Mouse (Mus musculus) lung, embryonic 16.5 days (tissue): ENCODE measurements around the gene Ccdc191. TPM values are rescaled to one million over a fixed set of nuclear protein-coding genes. Genes with fewer than 3 reads are reported as not detected.

Experiments
- ATAC-seq: fragments of 200-750 bp; cut with Nextera tagmentation; 2 replicates; pipeline ENCODE4 v1.8.0; 2017; ENCODE audit warnings: low read depth, mild to moderate bottlenecking, moderate library complexity
- H3K27ac ChIP-seq: fragments of 300-500 bp; sonication (generic); 2 replicates; pipeline ENCODE4 v1.5.1; 2014; ENCODE audit warnings: mild to moderate bottlenecking, control low read depth, low read length
- H3K27me3 ChIP-seq: fragments of 300-500 bp; sonication (generic); 2 replicates; pipeline ENCODE4 v1.6.1; 2014; ENCODE audit warnings: low read depth, low read length, mixed read lengths; ENCODE audit not compliant: control insufficient read depth, insufficient read depth
- H3K36me3 ChIP-seq: fragments of 300-500 bp; sonication (generic); 2 replicates; pipeline ENCODE4 v1.6.1; 2014; ENCODE audit warnings: low read length; ENCODE audit not compliant: control insufficient read depth, insufficient read depth
- H3K4me1 ChIP-seq: fragments of 300-500 bp; sonication (generic); replicated peaks from 2 replicates; pipeline ENCODE4 v1.6.1; 2014; ENCODE audit warnings: low read length, mixed read lengths; ENCODE audit not compliant: control insufficient read depth, insufficient read depth
- H3K4me2 ChIP-seq: fragments of 300-500 bp; sonication (generic); 2 replicates; pipeline ENCODE4 v1.6.1; 2014; ENCODE audit warnings: low read depth, low read length, control low read depth
- H3K4me3 ChIP-seq: fragments of 300-500 bp; sonication (generic); 2 replicates; pipeline ENCODE4 v1.5.1; 2014; ENCODE audit warnings: mild to moderate bottlenecking, low read length, control low read depth
- H3K9ac ChIP-seq: fragments of 300-500 bp; sonication (generic); 2 replicates; pipeline ENCODE4 v1.6.1; 2014; ENCODE audit warnings: low read length, control low read depth
- H3K9me3 ChIP-seq: fragments of 300-500 bp; sonication (generic); 2 replicates; pipeline ENCODE4 v1.6.1; 2016; ENCODE audit warnings: low read length; ENCODE audit not compliant: control insufficient read depth
- WGBS: fragments of 180-500 bp; shearing (Covaris S2); extraction: QIAGEN DNeasy Blood & Tissue Kit; methylation state at CpG from one replicate; pipeline ENCODE4 v1.1.7; 2014; 5-methylcytosine and 5-hydroxymethylcytosine counted together
- polyA plus RNA-seq: library from polyadenylated mRNA; unstranded; fragments of >200 nt; fragmentation: Nextera tagmentation; extraction: Ambion mirVana; gene quantifications from 2 replicates; pipeline ENCODE4 v1.2.1, GENCODE M21; 2015

Gene Ccdc191
- polyA plus RNA-seq, 1 experiment from 2014 or later: 14.8 TPM

DNA sequence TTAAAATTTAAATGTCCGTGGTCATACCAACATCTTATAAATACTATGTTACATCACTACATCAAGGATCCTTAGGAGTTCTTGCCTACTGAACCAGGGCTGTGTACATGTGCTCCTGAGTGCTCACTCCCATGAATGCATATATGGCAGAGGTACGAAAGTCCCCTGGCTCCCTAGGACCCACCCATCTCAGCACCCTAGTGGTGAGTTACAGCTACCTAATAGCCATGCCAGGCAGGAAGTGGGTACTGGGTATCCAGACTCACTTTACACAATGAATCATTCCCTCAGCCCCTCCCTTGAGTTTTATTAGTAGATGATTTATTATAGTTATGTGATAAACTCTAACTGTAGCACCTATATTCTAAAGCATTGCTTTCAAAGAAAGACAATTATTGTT, 7.3 kb upstream of the Ccdc191 start:
- no peaks in the 10 kb centered on the region for H3K27me3 ChIP-seq
- H3K4me2 ChIP-seq: no peak overlapping the region
- no peak for ATAC-seq
- H3K9me3 ChIP-seq: no peaks in the 10 kb centered on the region
- 92% methylated on average over 2 of the region's 2 CpGs for WGBS
- no peak overlapping the region for H3K27ac ChIP-seq
- H3K9ac ChIP-seq: no peak overlapping the region
- H3K4me1 ChIP-seq: no peaks in the 10 kb centered on the region
- no peak overlapping the region for H3K4me3 ChIP-seq
- H3K36me3 ChIP-seq: peaks cover 8% of the 10 kb centered on the region

DNA sequence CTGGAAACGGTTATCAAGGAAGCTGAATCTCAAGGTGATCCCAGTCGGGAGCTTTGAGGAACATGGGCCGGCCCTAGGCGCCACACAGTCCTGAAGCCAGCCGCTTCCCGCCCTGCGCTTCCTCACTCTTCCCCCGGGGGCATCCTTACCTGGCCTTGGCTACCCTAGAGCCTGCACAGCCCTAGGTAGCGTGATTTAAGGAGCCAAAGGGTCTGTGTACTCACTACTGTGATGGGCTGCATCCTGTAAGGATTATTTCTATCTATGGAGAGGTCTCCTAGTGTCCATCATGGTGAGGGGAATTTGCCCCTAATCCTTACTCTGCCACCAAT, 371 bp downstream of the Ccdc191 start:
- WGBS: 0% methylated on average over 9 of the region's 9 CpGs
- peak; percentile 95 for ATAC-seq
- H3K27me3 ChIP-seq: no peaks in the 10 kb centered on the region

DNA sequence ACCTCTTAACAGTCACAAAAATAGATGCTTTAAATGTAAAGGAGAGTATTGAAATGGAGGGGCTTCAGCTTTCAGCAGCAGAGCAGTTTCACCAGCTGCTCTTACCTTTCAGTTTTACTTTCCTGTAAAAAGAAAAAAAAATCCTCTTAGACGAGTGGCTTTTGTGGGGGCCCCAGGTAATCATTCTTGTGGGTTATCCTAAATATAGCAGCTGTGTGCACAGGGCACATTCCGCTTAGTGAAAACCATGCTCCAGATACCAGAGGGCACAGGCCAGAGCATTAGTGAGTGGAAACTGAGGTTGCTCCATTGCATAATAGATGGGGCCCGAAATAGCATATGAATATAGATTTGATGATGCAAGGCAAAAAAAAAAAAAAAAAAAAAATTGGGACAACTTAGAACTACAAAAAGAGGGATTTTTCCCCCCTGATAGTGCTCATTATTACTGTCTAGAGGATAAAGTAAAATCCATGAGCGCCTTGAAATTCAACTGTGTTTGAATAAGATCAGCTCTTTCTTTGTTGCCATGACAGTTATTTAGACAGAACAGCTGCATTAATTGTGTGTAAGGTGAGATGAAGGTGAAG, 1.2 kb downstream of the Ccdc191 start:
- peak overlapping the region; percentile 87 for H3K9ac ChIP-seq
- 63% methylated on average over 4 of the region's 4 CpGs for WGBS
- no peaks in the 10 kb centered on the region for H3K36me3 ChIP-seq
- H3K27me3 ChIP-seq: no peaks in the 10 kb centered on the region
- peaks cover 15% of the 10 kb centered on the region for H3K4me1 ChIP-seq
- peak overlapping the region; percentile 55 for H3K4me2 ChIP-seq
- peak overlapping the region; percentile 71; the same call in 1 of the 2 replicates for H3K4me3 ChIP-seq
- H3K27ac ChIP-seq: no peak overlapping the region
- no peak for ATAC-seq
- no peaks in the 10 kb centered on the region for H3K9me3 ChIP-seq

More for the DNA sequence above, 371 bp downstream of the Ccdc191 start:
- Histone ChIP-seq H3K9me3 (no peaks in the 10 kb centered on the region), H3K4me3 (peak overlapping the region; percentile 71), H3K9ac (peak overlapping the region; percentile 87), H3K27ac (peak overlapping the region; percentile 47), H3K4me2 (peak overlapping the region; percentile 55), H3K36me3 (no peaks in the 10 kb centered on the region), H3K4me1 (peaks cover 15% of the 10 kb centered on the region)

DNA sequence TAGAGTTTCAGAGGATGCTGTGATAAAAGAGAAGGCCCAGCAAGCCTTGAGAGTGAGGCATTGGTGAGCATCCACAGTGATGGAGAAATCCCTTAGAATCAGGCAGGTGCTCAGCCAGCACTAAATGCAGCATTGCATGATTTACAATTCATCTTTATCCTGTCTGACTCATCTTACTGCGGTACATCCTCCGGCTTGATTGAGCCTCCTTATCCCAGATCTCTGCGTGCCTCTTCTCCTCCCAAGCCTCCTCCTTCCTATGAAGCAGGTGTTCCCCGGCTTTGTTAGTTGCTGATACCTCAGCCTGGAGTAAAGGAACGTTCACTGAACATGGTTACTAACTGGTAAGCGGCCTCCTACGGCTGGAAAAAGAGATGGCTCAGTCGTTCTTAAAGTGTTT, 4.9 kb downstream of the Ccdc191 start:
- WGBS: 83% methylated on average over 8 of the region's 8 CpGs
- Histone ChIP-seq H3K4me3 (no peak overlapping the region), H3K4me2 (no peak overlapping the region), H3K4me1 (peaks cover 6% of the 10 kb centered on the region), H3K27me3 (no peaks in the 10 kb centered on the region), H3K27ac (no peak overlapping the region), H3K9me3 (no peaks in the 10 kb centered on the region), H3K9ac (no peak overlapping the region), H3K36me3 (no peaks in the 10 kb centered on the region)
- no peak for ATAC-seq

DNA sequence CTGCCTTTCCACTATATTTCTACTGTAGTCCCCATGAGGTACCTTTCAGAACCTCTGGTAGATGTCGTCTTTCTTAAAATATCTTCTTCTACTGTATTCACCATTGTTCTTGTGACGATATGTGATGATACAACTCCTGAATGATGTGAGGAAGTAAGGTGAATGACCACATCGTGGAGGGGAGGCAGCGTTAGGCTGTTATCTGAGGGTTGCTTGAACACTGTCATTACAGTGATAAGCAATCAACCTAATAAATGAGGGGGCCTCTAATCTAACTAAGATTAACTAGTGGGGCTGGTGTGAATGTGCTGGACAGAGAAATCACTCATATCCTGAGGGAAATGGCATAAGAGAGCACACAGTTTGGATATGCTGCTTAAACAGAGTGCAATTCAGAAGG, 10.5 kb downstream of the Ccdc191 start:
- H3K9me3 ChIP-seq: no peaks in the 10 kb centered on the region
- H3K4me2 ChIP-seq: no peak overlapping the region
- H3K36me3 ChIP-seq: no peaks in the 10 kb centered on the region
- H3K9ac ChIP-seq: no peak overlapping the region
- H3K27ac ChIP-seq: no peak overlapping the region
- H3K27me3 ChIP-seq: no peaks in the 10 kb centered on the region
- no peak for ATAC-seq
- no peak overlapping the region for H3K4me3 ChIP-seq
- 65% methylated on average over 4 of the region's 4 CpGs for WGBS
- H3K4me1 ChIP-seq: no peaks in the 10 kb centered on the region

DNA sequence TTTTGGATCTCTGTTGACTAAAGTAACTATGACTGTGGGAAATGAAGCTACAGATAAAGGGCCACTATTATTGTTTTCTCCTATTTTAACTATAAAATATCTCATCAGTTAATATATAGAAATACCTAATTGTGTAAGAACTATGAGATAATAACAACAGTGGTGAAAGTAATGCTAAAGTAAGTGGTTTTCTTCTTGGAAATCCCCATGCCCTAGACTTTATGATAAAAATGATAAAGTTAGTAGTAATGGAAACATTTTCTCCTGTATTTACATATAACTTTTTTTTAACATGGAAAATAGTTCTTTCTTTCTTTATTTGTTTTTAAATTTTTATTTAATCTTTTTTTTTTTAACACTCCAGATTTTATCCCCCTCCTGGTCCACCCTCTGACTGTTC, 11.0 kb downstream of the Ccdc191 start:
- Histone ChIP-seq H3K4me3 (no peak overlapping the region), H3K36me3 (no peaks in the 10 kb centered on the region), H3K27ac (no peak overlapping the region), H3K9ac (no peak overlapping the region), H3K4me1 (no peaks in the 10 kb centered on the region), H3K9me3 (no peaks in the 10 kb centered on the region), H3K27me3 (no peaks in the 10 kb centered on the region), H3K4me2 (no peak overlapping the region)
- ATAC-seq: no peak

DNA sequence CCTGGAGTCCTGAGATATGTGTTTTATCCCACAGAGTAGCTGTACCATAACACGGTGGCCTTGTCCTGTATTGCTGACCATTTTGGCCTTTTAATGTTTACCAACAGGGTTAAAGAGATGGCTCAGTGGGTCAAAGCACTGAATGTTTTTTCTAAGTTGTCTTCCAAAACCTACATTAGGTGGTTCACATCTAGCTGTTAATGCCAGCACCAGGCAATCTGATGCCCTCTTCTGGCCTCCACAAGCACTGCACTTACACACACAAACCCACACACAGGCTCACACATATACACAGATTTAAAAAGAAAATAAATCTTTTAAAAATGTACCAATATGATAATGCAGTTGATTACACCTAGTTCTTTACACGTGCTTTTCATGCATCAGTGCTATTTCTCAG, 19.3 kb downstream of the Ccdc191 start:
- no peak overlapping the region for H3K4me2 ChIP-seq
- H3K9me3 ChIP-seq: no peaks in the 10 kb centered on the region
- H3K4me1 ChIP-seq: no peaks in the 10 kb centered on the region
- no peak overlapping the region for H3K4me3 ChIP-seq
- H3K27ac ChIP-seq: no peak overlapping the region
- H3K27me3 ChIP-seq: no peaks in the 10 kb centered on the region
- H3K36me3 ChIP-seq: peaks cover 2% of the 10 kb centered on the region; the same call in 1 of the 2 replicates
- 81% methylated on average over 2 of the region's 2 CpGs for whole genome bisulfite sequencing
- H3K9ac ChIP-seq: no peak overlapping the region
- ATAC-seq: no peak

DNA sequence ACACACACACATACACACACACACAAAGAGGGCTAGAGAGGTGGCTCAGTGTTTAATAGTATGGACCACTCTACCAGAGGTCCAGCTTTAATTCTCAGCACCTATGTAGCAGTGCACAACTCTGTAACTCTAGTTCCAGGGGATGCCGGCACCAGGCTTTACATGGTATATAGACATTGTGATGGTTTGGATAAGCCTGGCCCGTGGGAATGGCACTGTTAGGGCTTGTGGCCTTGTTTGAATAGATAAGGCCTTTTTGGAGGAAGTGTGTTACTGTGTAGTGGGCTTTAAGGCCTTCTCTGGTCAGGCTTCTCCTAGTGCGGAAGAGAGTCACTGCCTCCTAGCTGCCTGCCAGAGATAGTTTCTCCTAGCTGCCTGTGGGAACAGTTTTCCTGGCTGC, 29.3 kb downstream of the Ccdc191 start:
- Histone ChIP-seq H3K4me2 (no peak overlapping the region), H3K4me1 (no peaks in the 10 kb centered on the region), H3K27ac (no peak overlapping the region), H3K9me3 (no peaks in the 10 kb centered on the region), H3K4me3 (no peak overlapping the region), H3K27me3 (no peaks in the 10 kb centered on the region), H3K9ac (no peak overlapping the region), H3K36me3 (no peaks in the 10 kb centered on the region)
- WGBS: 78% methylated on average over 3 of the region's 3 CpGs
- no peak for ATAC-seq

DNA sequence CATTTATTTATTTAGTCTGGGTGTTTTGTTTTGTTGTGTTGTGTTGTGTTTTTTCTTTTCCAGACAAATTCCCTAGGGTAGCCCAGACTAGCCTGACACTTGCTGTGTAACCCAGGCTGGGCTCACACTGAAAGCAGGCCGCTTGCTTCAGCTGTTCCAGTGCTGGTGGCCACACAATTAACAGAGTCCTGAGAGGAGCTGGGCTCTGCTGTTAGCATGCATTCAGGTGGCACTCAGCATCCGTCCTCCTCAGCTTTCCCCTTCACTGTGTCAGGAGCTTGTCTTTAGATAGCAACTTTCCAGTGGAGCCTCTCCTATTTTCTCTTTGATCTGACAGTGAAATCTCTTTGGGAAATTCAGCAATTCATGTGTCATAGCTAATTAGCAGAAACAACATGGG, 32.4 kb downstream of the Ccdc191 start:
- Histone ChIP-seq H3K4me3 (no peak overlapping the region), H3K4me2 (no peak overlapping the region), H3K36me3 (no peaks in the 10 kb centered on the region), H3K4me1 (no peaks in the 10 kb centered on the region), H3K9me3 (no peaks in the 10 kb centered on the region), H3K27ac (no peak overlapping the region), H3K9ac (no peak overlapping the region), H3K27me3 (no peaks in the 10 kb centered on the region)
- 88% methylated on average over 2 of the region's 2 CpGs for WGBS
- ATAC-seq: no peak

DNA sequence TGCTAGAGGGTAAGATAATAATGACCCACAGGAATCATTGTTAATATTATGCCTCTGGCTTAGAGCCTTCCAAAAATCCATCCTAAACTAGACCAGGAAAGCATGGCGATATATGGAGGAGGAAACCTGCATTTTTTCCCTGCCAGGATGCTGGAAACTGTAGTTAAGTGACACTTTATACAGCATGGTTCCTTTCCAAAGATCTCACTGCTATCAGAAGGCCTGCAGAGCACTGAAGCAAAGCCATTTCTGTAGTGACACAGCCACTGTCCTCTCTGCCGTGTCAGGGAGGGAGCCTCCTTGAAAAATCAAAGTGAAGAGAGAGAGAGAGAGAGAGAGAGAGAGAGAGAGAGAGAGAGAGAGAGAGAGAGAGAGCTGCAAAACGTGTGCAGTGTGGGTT, 33.0 kb downstream of the Ccdc191 start:
- Histone ChIP-seq H3K36me3 (no peaks in the 10 kb centered on the region), H3K4me3 (no peak overlapping the region), H3K4me1 (no peaks in the 10 kb centered on the region), H3K4me2 (no peak overlapping the region), H3K9ac (no peak overlapping the region), H3K27me3 (no peaks in the 10 kb centered on the region), H3K27ac (no peak overlapping the region), H3K9me3 (no peaks in the 10 kb centered on the region)
- no peak for ATAC-seq
- 55% methylated on average over 3 of the region's 3 CpGs for whole genome bisulfite sequencing
